Mouse (Mus musculus) cerebellum, postnatal 14 days (tissue): ENCODE data around the gene Cela3a.
"Not testable (repeated sequence)": the region's sequence is repeated elsewhere in the genome, so short reads cannot be mapped to it uniquely, and the experiment has no call there.

Experiments
- DNase-seq, 2 experiments: peaks; one replicate each; pipeline ENCODE4 v3.0.0; 2021; ENCODE audit warnings: mixed read lengths in 2 of 2

Cela3a gene

GRCm38 (mm10) chr4:137409691-137410090 is at the start of gene Cela3a:
Gene Cela3a, minus strand, starts transcription at chr4:137409791.
- DNase-seq, result no peak

- DNase-seq, result no peak
Measured at GRCm38 (mm10) chr4:137458861-137459260, 49.3 kb upstream of the Cela3a start.

GRCm38 (mm10) chr4:137458310-137458709 is 48.7 kb upstream of the Cela3a start:
- no peak for DNase-seq

GRCm38 (mm10) chr4:137457292-137457691 is 47.7 kb upstream of the Cela3a start:
- no peak for DNase-seq

- DNase-seq, result no peak
Measured at GRCm38 (mm10) chr4:137456581-137456980, 47.0 kb upstream of the Cela3a start.

- no peak for DNase-seq
Measured at GRCm38 (mm10) chr4:137454582-137454981, 45.0 kb upstream of the Cela3a start.

GRCm38 (mm10) chr4:137453234-137453767 is 43.7 kb upstream of the Cela3a start, which contains the start of gene 1700013G24Rik:
Gene 1700013G24Rik, plus strand, starts transcription at chr4:137453284.
- no peak for DNase-seq

- no peak for DNase-seq
Measured at GRCm38 (mm10) chr4:137452190-137452589, 42.6 kb upstream of the Cela3a start.

- peak in 1 of 2 experiments; percentile 20 for DNase-seq
Measured at GRCm38 (mm10) chr4:137449715-137450114, 40.1 kb upstream of the Cela3a start.

GRCm38 (mm10) chr4:137449132-137449531 is 39.5 kb upstream of the Cela3a start:
- no peak for DNase-seq

- DNase-seq, result no peak
Measured at GRCm38 (mm10) chr4:137448641-137449040, 39.0 kb upstream of the Cela3a start.

GRCm38 (mm10) chr4:137448197-137448596 is 38.6 kb upstream of the Cela3a start:
- peak; percentile 68 to 74 for DNase-seq

- DNase-seq, result no peak
Measured at GRCm38 (mm10) chr4:137447363-137448196, 38.0 kb upstream of the Cela3a start.

GRCm38 (mm10) chr4:137445881-137446280 is 36.3 kb upstream of the Cela3a start:
- DNase-seq, result no peak

- peak; percentile 92 to 93 for DNase-seq
Measured at GRCm38 (mm10) chr4:137443625-137444024, 34.0 kb upstream of the Cela3a start.

- no peak for DNase-seq
Measured at GRCm38 (mm10) chr4:137441332-137441731, 31.7 kb upstream of the Cela3a start.

- DNase-seq, result no peak
Measured at GRCm38 (mm10) chr4:137438842-137439241, 29.3 kb upstream of the Cela3a start.

- DNase-seq, result no peak
Measured at GRCm38 (mm10) chr4:137436979-137437669, 27.5 kb upstream of the Cela3a start.

GRCm38 (mm10) chr4:137432700-137433550 is 23.3 kb upstream of the Cela3a start:
- DNase-seq, result not testable (repeated sequence)

- DNase-seq, result no peak
Measured at GRCm38 (mm10) chr4:137430502-137430901, 20.9 kb upstream of the Cela3a start, which contains the start of gene Cela3b. Gene Cela3b, minus strand, starts transcription at chr4:137430540.

- no peak for DNase-seq
Measured at GRCm38 (mm10) chr4:137417712-137418564, 8.3 kb upstream of the Cela3a start.

GRCm38 (mm10) chr4:137414936-137415335 is 5.3 kb upstream of the Cela3a start:
- DNase-seq, result no peak
